Mouse (Mus musculus): Measurements from ENCODE around the gene Prex1. TPM values are rescaled to one million over a fixed set of nuclear protein-coding genes. Genes with fewer than 3 reads are reported as not detected.
A peak's percentile ranks its signal among the peaks of the same experiment; 100 is the strongest.

Gene Prex1
- polyA plus RNA-seq, 1 experiment, result 38.8 TPM

DNA sequence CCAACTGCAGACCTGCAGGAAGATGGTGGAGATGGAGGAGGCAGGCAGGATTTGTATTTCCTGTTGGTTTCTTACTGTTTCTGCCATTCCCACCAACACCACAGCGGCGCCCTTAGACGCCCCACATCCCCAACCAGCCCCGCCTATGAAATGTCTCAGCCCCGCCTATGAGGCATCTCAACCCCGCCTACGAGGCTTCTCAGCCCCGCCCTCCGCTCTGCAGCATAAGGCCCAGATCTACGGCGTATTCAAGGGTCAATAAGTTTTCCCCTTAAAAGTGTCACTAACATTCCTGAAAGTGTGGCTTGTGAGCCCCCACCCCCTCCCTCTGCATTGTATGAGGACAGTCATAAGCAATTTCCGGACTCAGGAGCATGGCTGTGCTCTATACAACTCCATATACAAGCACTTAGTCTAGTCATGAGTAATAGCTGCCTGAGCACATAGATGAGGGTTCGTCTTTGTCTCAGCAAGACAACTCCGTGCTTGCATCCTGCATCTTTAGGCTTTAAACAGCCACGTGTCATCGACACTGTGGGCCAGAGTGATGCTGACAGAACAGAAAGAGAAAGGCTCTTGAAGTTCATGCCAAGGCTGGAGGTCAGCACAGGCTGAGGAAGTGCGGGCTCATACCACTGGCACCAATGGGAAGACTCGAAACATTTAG lies 160.0 kb downstream of the Prex1 start:
- Histone ChIP-seq H3K4me3 (replicated peaks; ENCODE audit: control insufficient read depth, low read depth, low read length) (no peak overlapping the region), H3K27ac (ENCODE audit: control insufficient read depth, insufficient read depth, low read depth, low read length, poor library complexity) (peak overlapping the region; percentile 10), H3K4me1 (ENCODE audit: control insufficient read depth, insufficient read depth, low read length) (peaks cover 6% of the 10 kb centered on the region)
- TF ChIP-seq POLR2A (IDR thresholded peaks at IDR 0.05; ENCODE audit: borderline replicate concordance, control insufficient read depth, low read depth, low read length), result no peak
- TF ChIP-seq CTCF (IDR thresholded peaks at IDR 0.05; ENCODE audit: control insufficient read depth, insufficient read depth, low read length), result no peak
- 14% methylated on average over 18 of the region's 18 CpGs for WGBS

DNA sequence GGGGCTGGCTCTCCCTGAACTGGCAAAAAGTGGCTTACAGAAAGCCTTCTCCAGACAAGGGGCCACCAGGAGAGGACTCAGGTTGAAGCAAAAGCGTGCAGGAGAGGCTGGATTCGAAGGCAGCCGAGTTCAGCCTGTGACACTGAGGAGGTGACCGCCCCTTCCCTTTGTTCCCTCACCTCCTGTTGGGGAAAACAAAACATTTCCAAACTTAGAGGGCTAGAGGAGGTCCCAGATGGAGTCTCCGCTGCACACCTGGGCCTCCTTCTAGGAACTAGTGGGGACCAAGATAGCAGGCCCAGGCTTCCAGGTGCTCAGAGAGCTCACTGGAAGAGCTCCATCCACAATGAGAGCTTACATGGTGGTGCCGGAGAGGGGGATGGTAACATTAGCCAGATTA lies 161.0 kb downstream of the Prex1 start:
- 86% methylated on average over 6 of the region's 6 CpGs for WGBS
- peaks cover 8% of the 10 kb centered on the region for H3K4me1 ChIP-seq (ENCODE audit: control insufficient read depth, insufficient read depth, low read length)
- H3K4me3 ChIP-seq (replicated peaks; ENCODE audit: control insufficient read depth, low read depth, low read length), result no peak overlapping the region
- H3K27ac ChIP-seq (ENCODE audit: control insufficient read depth, insufficient read depth, low read depth, low read length, poor library complexity), result no peak overlapping the region
- TF ChIP-seq CTCF (IDR thresholded peaks at IDR 0.05; ENCODE audit: control insufficient read depth, insufficient read depth, low read length) (no peak), POLR2A (IDR thresholded peaks at IDR 0.05; ENCODE audit: borderline replicate concordance, control insufficient read depth, low read depth, low read length) (no peak)

DNA sequence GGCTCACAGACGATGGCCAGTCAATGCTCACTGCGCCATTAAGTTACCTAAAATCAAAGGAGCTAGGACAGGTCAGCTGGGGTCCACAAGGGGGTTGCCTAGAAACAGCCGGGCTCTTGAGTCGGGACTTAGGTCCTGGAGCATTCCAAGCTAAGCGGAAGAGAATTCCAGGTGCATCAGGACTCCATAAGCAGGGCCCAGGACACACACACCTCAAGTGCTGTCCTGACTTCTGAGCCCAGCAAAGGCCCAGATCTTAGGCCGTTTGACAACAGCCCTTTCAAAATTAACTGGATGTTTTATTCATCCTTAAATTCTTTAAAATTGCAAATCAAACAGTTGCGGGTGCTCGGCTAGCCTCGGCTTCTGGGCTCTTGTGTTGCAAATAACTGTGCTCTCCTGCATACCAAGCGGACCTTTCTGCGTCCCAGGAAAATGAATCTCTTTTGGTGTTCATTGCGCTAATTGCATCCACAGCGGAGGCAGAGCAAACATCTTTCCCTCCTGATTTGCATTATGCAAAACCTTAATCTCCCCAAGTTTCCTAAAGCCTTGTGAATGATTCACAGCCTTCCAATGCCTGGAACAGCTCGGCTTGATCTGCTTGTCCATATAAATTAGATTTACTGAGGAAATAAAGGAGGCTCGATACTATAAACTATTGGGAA lies 161.7 kb downstream of the Prex1 start:
- Histone ChIP-seq H3K4me1 (ENCODE audit: control insufficient read depth, insufficient read depth, low read length) (peaks cover 6% of the 10 kb centered on the region), H3K27ac (ENCODE audit: control insufficient read depth, insufficient read depth, low read depth, low read length, poor library complexity) (no peak overlapping the region), H3K4me3 (replicated peaks; ENCODE audit: control insufficient read depth, low read depth, low read length) (no peak overlapping the region)
- WGBS, result 87% methylated on average over 15 of the region's 15 CpGs
- TF ChIP-seq CTCF (IDR thresholded peaks at IDR 0.05; ENCODE audit: control insufficient read depth, insufficient read depth, low read length), result no peak
- TF ChIP-seq POLR2A (IDR thresholded peaks at IDR 0.05; ENCODE audit: borderline replicate concordance, control insufficient read depth, low read depth, low read length), result no peak

DNA sequence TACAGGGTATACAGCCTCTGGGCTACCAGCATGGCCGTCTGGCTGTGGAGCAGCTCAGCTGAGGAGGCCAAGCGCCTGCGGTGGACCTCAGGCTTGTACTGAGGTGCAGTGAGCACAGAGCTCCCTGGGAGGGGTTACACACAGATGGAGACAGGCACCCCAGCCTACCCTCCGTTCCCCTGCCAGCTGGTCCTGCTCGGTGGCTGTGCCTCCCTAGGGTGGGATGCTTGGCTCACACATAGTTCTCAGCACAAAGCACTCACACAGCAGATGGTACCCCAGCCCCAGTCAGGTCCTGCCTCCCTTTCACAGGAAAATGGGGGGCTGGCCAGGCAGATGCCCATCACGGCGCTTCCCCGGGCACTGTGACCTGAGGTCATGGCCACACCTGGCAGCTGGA lies 163.8 kb downstream of the Prex1 start:
- no peak for TF ChIP-seq CTCF (IDR thresholded peaks at IDR 0.05; ENCODE audit: control insufficient read depth, insufficient read depth, low read length)
- 0 out of 2 replicates have a peak, but pooled peaks have one; percentile 6 for TF ChIP-seq POLR2A (IDR thresholded peaks at IDR 0.05; ENCODE audit: borderline replicate concordance, control insufficient read depth, low read depth, low read length)
- Histone ChIP-seq H3K27ac (ENCODE audit: control insufficient read depth, insufficient read depth, low read depth, low read length, poor library complexity) (peak overlapping the region; percentile 90), H3K4me3 (replicated peaks; ENCODE audit: control insufficient read depth, low read depth, low read length) (peak overlapping the region; percentile 56), H3K4me1 (ENCODE audit: control insufficient read depth, insufficient read depth, low read length) (peaks cover 10% of the 10 kb centered on the region)
- WGBS, result 50% methylated on average over 8 of the region's 8 CpGs

GRCm38 (mm10) chr2:166549069-166549468 lies 164.6 kb downstream of the Prex1 start:
- Histone ChIP-seq H3K4me3 (replicated peaks; ENCODE audit: control insufficient read depth, low read depth, low read length) (peak overlapping the region; percentile 56), H3K27ac (ENCODE audit: control insufficient read depth, insufficient read depth, low read depth, low read length, poor library complexity) (peak overlapping the region; percentile 90), H3K4me1 (ENCODE audit: control insufficient read depth, insufficient read depth, low read length) (peaks cover 11% of the 10 kb centered on the region)
- 8% methylated on average over 5 of the region's 5 CpGs for WGBS
- TF ChIP-seq CTCF (IDR thresholded peaks at IDR 0.05; ENCODE audit: control insufficient read depth, insufficient read depth, low read length) (no peak), POLR2A (IDR thresholded peaks at IDR 0.05; ENCODE audit: borderline replicate concordance, control insufficient read depth, low read depth, low read length) (no peak; the same call in 1 of the 2 replicates)

- Histone ChIP-seq H3K4me3 (replicated peaks; ENCODE audit: control insufficient read depth, low read depth, low read length) (no peak overlapping the region), H3K4me1 (ENCODE audit: control insufficient read depth, insufficient read depth, low read length) (peaks cover 7% of the 10 kb centered on the region; the same call in 1 of the 2 replicates), H3K27ac (ENCODE audit: control insufficient read depth, insufficient read depth, low read depth, low read length, poor library complexity) (no peak overlapping the region)
- no peak for TF ChIP-seq POLR2A (IDR thresholded peaks at IDR 0.05; ENCODE audit: borderline replicate concordance, control insufficient read depth, low read depth, low read length)
- TF ChIP-seq CTCF (IDR thresholded peaks at IDR 0.05; ENCODE audit: control insufficient read depth, insufficient read depth, low read length), result no peak
- WGBS, result 75% methylated on average over 4 of the region's 4 CpGs
Measured at GRCm38 (mm10) chr2:166545580-166545979, 168.1 kb downstream of the Prex1 start.

DNA sequence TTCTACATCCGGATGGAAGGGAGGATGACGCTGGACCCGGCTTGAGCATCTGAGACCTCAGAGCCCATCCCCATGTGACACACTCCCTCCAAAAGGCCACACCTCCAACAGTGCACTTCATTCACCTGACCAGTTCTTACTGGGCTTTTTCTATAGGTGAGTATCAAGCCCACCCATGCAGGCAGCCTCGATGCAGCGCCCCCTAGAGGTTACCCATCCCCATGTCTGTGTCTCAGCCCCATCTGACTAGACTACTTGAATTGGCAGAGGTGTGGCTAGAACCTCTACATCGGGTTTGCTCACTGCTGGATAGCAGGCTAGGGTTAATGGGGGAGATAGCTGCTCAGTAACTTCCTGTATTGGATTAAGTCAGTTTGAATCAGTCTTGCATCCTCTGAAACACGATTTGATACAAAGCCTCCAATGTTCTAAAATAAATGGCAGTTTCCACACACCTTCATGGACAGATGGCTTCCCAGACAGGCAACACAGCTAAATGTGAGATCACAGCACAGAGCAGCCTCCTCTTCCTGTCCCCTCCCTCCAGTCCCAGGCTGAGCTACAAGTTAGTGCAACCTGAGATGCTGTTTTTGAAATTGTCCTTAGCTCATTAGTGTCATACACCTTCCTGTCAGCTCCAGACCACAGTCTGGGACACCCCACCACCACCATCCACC lies 168.9 kb downstream of the Prex1 start:
- Histone ChIP-seq H3K4me1 (ENCODE audit: control insufficient read depth, insufficient read depth, low read length) (peaks cover 7% of the 10 kb centered on the region; the same call in 1 of the 2 replicates), H3K27ac (ENCODE audit: control insufficient read depth, insufficient read depth, low read depth, low read length, poor library complexity) (peak overlapping the region; percentile 42), H3K4me3 (replicated peaks; ENCODE audit: control insufficient read depth, low read depth, low read length) (no peak overlapping the region)
- TF ChIP-seq POLR2A (IDR thresholded peaks at IDR 0.05; ENCODE audit: borderline replicate concordance, control insufficient read depth, low read depth, low read length) (no peak), CTCF (IDR thresholded peaks at IDR 0.05; ENCODE audit: control insufficient read depth, insufficient read depth, low read length) (no peak)
- 47% methylated on average over 7 of the region's 7 CpGs for WGBS

All from bone marrow, adult 2 months (tissue).